In the genomic region with DNA sequence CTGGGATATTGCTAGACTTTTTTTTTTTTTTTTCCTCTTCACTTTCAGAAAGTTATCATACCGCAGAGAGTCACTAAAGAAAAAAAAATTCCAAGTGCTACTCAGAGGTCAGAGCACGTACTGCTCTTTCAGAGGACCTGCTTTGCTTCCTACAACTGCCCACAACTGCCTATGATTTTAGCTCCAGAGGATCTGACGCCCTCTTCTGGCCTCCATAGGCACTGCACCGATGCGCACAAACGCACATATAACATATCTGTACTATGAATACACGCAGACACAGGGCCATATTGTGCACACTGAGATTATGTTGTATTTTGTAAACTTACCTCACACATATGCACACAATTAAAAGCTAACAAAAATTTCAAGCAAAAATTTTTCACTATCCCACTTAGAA, we compare ENCODE assay signal across 11 mouse cellular contexts. TPM values are rescaled to one million over a fixed set of nuclear protein-coding genes. Genes with fewer than 3 reads are reported as not detected.
A peak's percentile ranks its signal among the peaks of the same experiment; 100 is the strongest.
DNase-seq lines count a peak whose midpoint lies in the region; ATAC-seq and TF ChIP-seq lines count a peak whose summit lies in the region.
"Had no signal": no experiment of that assay in that cellular context is flagged by ENCODE, and none has a peak within 500 bp of the region (broad histone marks: within the 10 kb centered on the region; RNA-seq: fewer than 3 reads in every experiment).

No protein-coding gene starts in this region.

- no peak overlapping the region for H3K27ac ChIP-seq in heart, postnatal 0 days (ENCODE audit: low read depth)
- no peak overlapping the region for H3K27ac ChIP-seq in lung, postnatal 0 days (ENCODE audit: low read length)
- H3K27ac ChIP-seq: hindbrain, embryonic 14.5 days; stomach, embryonic 15.5 days had no signal

- no peak for TF ChIP-seq EP300 in heart, postnatal 0 days (IDR thresholded peaks at IDR 0.05; ENCODE audit: low read depth)
- TF ChIP-seq EP300 in lung, postnatal 0 days (IDR thresholded peaks at IDR 0.05): no peak

- WGBS in heart, postnatal 0 days: 77% methylated on average over 7 of the region's 7 CpGs
- WGBS in lung, postnatal 0 days: 74% methylated on average over 7 of the region's 7 CpGs

- no peak for TF ChIP-seq POLR2A in brain, embryonic 14.5 days (IDR thresholded peaks at IDR 0.05; ENCODE audit: borderline replicate concordance, extremely low read depth, insufficient read depth, insufficient read length, poor library complexity, severe bottlenecking)

- no peak for ATAC-seq in heart, postnatal 0 days (ENCODE audit: insufficient read depth, low read depth)
- ATAC-seq in lung, postnatal 0 days: no peak

- no peak for DNase-seq in heart, postnatal 0 days (ENCODE audit: low spot score)
- DNase-seq in heart, adult 11 months: no peak
- DNase-seq in lung, postnatal 0 days (ENCODE audit: low spot score): no peak
- DNase-seq in lung, postnatal 25 days (ENCODE audit: low spot score): no peak
- DNase-seq in brain, embryonic 14.5 days (ENCODE audit: low read depth): no peak
- peak; percentile 40 for DNase-seq in thymus, postnatal 25 days
- DNase-seq in left cerebral cortex, postnatal 25 days (ENCODE audit: low spot score in 2 of 2): no peak
- DNase-seq in retina, embryonic 14.5 days (ENCODE audit: low spot score): no peak
- DNase-seq: lung, postnatal 10 days had no signal

- peak; percentile 10; the same call in 1 of the 2 replicates for TF ChIP-seq CTCF in heart, postnatal 0 days (IDR thresholded peaks at IDR 0.05; ENCODE audit: low read depth)
- TF ChIP-seq CTCF in lung, postnatal 0 days (IDR thresholded peaks at IDR 0.05): peak; percentile 58
- TF ChIP-seq CTCF in brain, embryonic 14.5 days (IDR thresholded peaks at IDR 0.05; ENCODE audit: borderline replicate concordance, extremely low read depth, insufficient read depth, insufficient read length): 0 out of 2 replicates have a peak, but pooled peaks have one; percentile 17

- no peak overlapping the region for H3K4me3 ChIP-seq in heart, postnatal 0 days (ENCODE audit: low read depth, low read length)
- no peak overlapping the region for H3K4me3 ChIP-seq in lung, postnatal 0 days (ENCODE audit: low read depth, low read length)
- H3K4me3 ChIP-seq: stomach, embryonic 15.5 days had no signal

- no peaks in the 10 kb centered on the region for H3K9me3 ChIP-seq in heart, postnatal 0 days (replicated peaks; ENCODE audit: control insufficient read depth, low read length)
- H3K9me3 ChIP-seq in lung, postnatal 0 days (ENCODE audit: low read length): no peaks in the 10 kb centered on the region
- H3K9me3 ChIP-seq: stomach, embryonic 15.5 days had no signal

- H3K4me2 ChIP-seq in heart, postnatal 0 days (ENCODE audit: low read depth, low read length): no peak overlapping the region
- H3K4me2 ChIP-seq in lung, postnatal 0 days (replicated peaks; ENCODE audit: low read depth, low read length): no peak overlapping the region
- H3K4me2 ChIP-seq: hindbrain, embryonic 14.5 days; stomach, embryonic 15.5 days had no signal

- no peaks in the 10 kb centered on the region for H3K36me3 ChIP-seq in heart, postnatal 0 days (replicated peaks; ENCODE audit: control insufficient read depth, insufficient read depth, low read length)
- H3K36me3 ChIP-seq in lung, postnatal 0 days (ENCODE audit: insufficient read depth, low read length): no peaks in the 10 kb centered on the region
- H3K36me3 ChIP-seq: stomach, embryonic 15.5 days had no signal

- H3K4me1 ChIP-seq in heart, postnatal 0 days (ENCODE audit: control insufficient read depth, insufficient read depth): no peaks in the 10 kb centered on the region
- H3K4me1 ChIP-seq in lung, postnatal 0 days (ENCODE audit: insufficient read depth, low read depth, low read length): no peaks in the 10 kb centered on the region
- H3K4me1 ChIP-seq: stomach, embryonic 15.5 days had no signal

- H3K27me3 ChIP-seq in heart, postnatal 0 days (ENCODE audit: control insufficient read depth, insufficient read depth, low read length): no peaks in the 10 kb centered on the region
- no peaks in the 10 kb centered on the region for H3K27me3 ChIP-seq in lung, postnatal 0 days (replicated peaks; ENCODE audit: insufficient read depth, low read length)
- H3K27me3 ChIP-seq: stomach, embryonic 15.5 days had no signal

- intact Hi-C loops in left cerebral cortex, postnatal 25 days (cut with DNase I): no loop called here

- H3K9ac ChIP-seq in heart, postnatal 0 days (replicated peaks; ENCODE audit: low read depth, low read length): no peak overlapping the region
- H3K9ac ChIP-seq in lung, postnatal 0 days (replicated peaks; ENCODE audit: low read depth): no peak overlapping the region
- H3K9ac ChIP-seq: hindbrain, embryonic 14.5 days; stomach, embryonic 15.5 days had no signal

RNA-seq across cellular contexts. Expression of gene Esr1, which starts 15.0 kb away (rescaled TPM):
- 0.12 and 0.50 TPM in 2 replicates for total RNA-seq in heart, postnatal 0 days (2014; rRNA removed; ENCODE audit: low replicate concordance)
- polyA plus RNA-seq in heart, postnatal 0 days (2015; fragmentation: Nextera tagmentation; extraction: Ambion mirVana): 0.14 and 0.21 TPM in 2 replicates
- polyA plus RNA-seq in lung, postnatal 0 days (2015; fragmentation: Nextera tagmentation; extraction: Ambion mirVana): 0.24 and 0.26 TPM in 2 replicates
- polyA plus RNA-seq in brain, embryonic 14.5 days (2012; rRNA removed): 0.09 and 0.19 TPM in 2 replicates
- total RNA-seq in left cerebral cortex, postnatal 25 days (2021): 1 to 10 TPM; 3.2 to 3.9 TPM
